Comparison of ENCODE assay signal across 18 mouse cellular contexts in genomic region chr4:130918805-130919749, GRCm38 (mm10). TPM values are rescaled to one million over a fixed set of nuclear protein-coding genes. Genes with fewer than 3 reads are reported as not detected.
A peak's percentile ranks its signal among the peaks of the same experiment; 100 is the strongest.
DNase-seq lines count a peak whose midpoint lies in the region; ATAC-seq and TF ChIP-seq lines count a peak whose summit lies in the region.
"Had no signal": no experiment of that assay in that cellular context is flagged by ENCODE, and none has a peak within 500 bp of the region (broad histone marks: within the 10 kb centered on the region; RNA-seq: fewer than 3 reads in every experiment).

No protein-coding gene starts in this region.

- H3K4me1 ChIP-seq in lung, postnatal 0 days (ENCODE audit: insufficient read depth, low read depth, low read length): no peaks in the 10 kb centered on the region
- H3K4me1 ChIP-seq in lung, adult 2 months (ENCODE audit: control insufficient read depth, insufficient read depth, low read length): no peaks in the 10 kb centered on the region; the same call in 1 of the 2 replicates
- peaks cover 91% of the 10 kb centered on the region for H3K4me1 ChIP-seq in G1E (ENCODE audit: insufficient read depth, low read depth, low read length)
- H3K4me1 ChIP-seq in embryonic facial prominence, embryonic 10.5 days: peaks cover 64% of the 10 kb centered on the region
- H3K4me1 ChIP-seq in forebrain, postnatal 0 days (ENCODE audit: insufficient read depth): no peaks in the 10 kb centered on the region

- H3K9ac ChIP-seq in lung, postnatal 0 days (replicated peaks; ENCODE audit: low read depth): no peak overlapping the region
- H3K9ac ChIP-seq in forebrain, postnatal 0 days: no peak overlapping the region
- H3K9ac ChIP-seq: lung, embryonic 15.5 days had no signal

- no peaks in the 10 kb centered on the region for H3K36me3 ChIP-seq in lung, postnatal 0 days (ENCODE audit: insufficient read depth, low read length)
- peaks cover 92% of the 10 kb centered on the region for H3K36me3 ChIP-seq in G1E (replicated peaks)
- H3K36me3 ChIP-seq in embryonic facial prominence, embryonic 10.5 days (replicated peaks): no peaks in the 10 kb centered on the region
- H3K36me3 ChIP-seq in forebrain, postnatal 0 days (ENCODE audit: insufficient read depth): no peaks in the 10 kb centered on the region
- H3K36me3 ChIP-seq: lung, embryonic 15.5 days had no signal

- 66% methylated on average over 9 of the region's 10 CpGs for WGBS in lung, postnatal 0 days
- 62% methylated on average over 10 of the region's 10 CpGs for WGBS in lung, adult 2 months
- 70% methylated on average over 10 of the region's 10 CpGs for WGBS in embryonic facial prominence, embryonic 10.5 days
- WGBS in forebrain, postnatal 0 days: 65% methylated on average over 10 of the region's 10 CpGs

- TF ChIP-seq CTCF in lung, postnatal 0 days (IDR thresholded peaks at IDR 0.05): no peak
- TF ChIP-seq CTCF in lung, adult 2 months (IDR thresholded peaks at IDR 0.05; ENCODE audit: insufficient read depth, low read length): no peak
- no peak for TF ChIP-seq CTCF in G1E (IDR thresholded peaks at IDR 0.05; ENCODE audit: low read depth, low read length)
- TF ChIP-seq CTCF in forebrain, postnatal 0 days (IDR thresholded peaks at IDR 0.05; ENCODE audit: low read depth): no peak

- no peaks in the 10 kb centered on the region for H3K27me3 ChIP-seq in lung, postnatal 0 days (replicated peaks; ENCODE audit: insufficient read depth, low read length)
- no peaks in the 10 kb centered on the region for H3K27me3 ChIP-seq in G1E (ENCODE audit: insufficient read depth, low read length)
- no peaks in the 10 kb centered on the region for H3K27me3 ChIP-seq in embryonic facial prominence, embryonic 10.5 days (replicated peaks; ENCODE audit: low read depth, poor library complexity, severe bottlenecking)
- H3K27me3 ChIP-seq in forebrain, postnatal 0 days (ENCODE audit: insufficient read depth, low read length): no peaks in the 10 kb centered on the region
- H3K27me3 ChIP-seq: lung, embryonic 15.5 days; Patski had no signal

- no peak overlapping the region for H3K4me3 ChIP-seq in lung, postnatal 0 days (ENCODE audit: low read depth, low read length)
- H3K4me3 ChIP-seq in lung, adult 2 months (replicated peaks; ENCODE audit: extremely low read depth, low read depth, low read length): no peak overlapping the region
- H3K4me3 ChIP-seq in G1E (ENCODE audit: low read depth, low read length): peak overlapping the region; percentile 63; the same call in 1 of the 2 replicates
- no peak overlapping the region for H3K4me3 ChIP-seq in embryonic facial prominence, embryonic 10.5 days
- H3K4me3 ChIP-seq in forebrain, postnatal 0 days (ENCODE audit: low read depth, low read length): no peak overlapping the region
- H3K4me3 ChIP-seq: lung, embryonic 15.5 days; myocyte had no signal

- ATAC-seq in cerebellum, adult (ENCODE audit: insufficient number of reproducible peaks, low FRiP score, low TSS enrichment): no peak
- peak; percentile 48 for ATAC-seq in lung, postnatal 0 days
- ATAC-seq in G1E (ENCODE audit: extremely low read depth, insufficient number of reproducible peaks, low FRiP score, poor library complexity, severe bottlenecking): no peak
- peak; percentile 34; the same call in 1 of the 2 replicates for ATAC-seq in megakaryocyte, adult 5-6 weeks (ENCODE audit: poor library complexity, severe bottlenecking)
- ATAC-seq in forebrain, postnatal 0 days: no peak
- ATAC-seq: intestine, embryonic 16.5 days; Patski had no signal

- no peak overlapping the region for H3K27ac ChIP-seq in lung, postnatal 0 days (ENCODE audit: low read length)
- no peak overlapping the region; the same call in 1 of the 2 replicates for H3K27ac ChIP-seq in embryonic facial prominence, embryonic 10.5 days (replicated peaks)
- no peak overlapping the region for H3K27ac ChIP-seq in forebrain, postnatal 0 days (ENCODE audit: low read depth, low read length)
- H3K27ac ChIP-seq: lung, embryonic 15.5 days had no signal

- no peak overlapping the region for H3K4me2 ChIP-seq in lung, postnatal 0 days (replicated peaks; ENCODE audit: low read depth, low read length)
- H3K4me2 ChIP-seq in forebrain, postnatal 0 days (ENCODE audit: low read depth): no peak overlapping the region
- H3K4me2 ChIP-seq: lung, embryonic 15.5 days had no signal

- no peak for TF ChIP-seq POLR2A in lung, adult 2 months (IDR thresholded peaks at IDR 0.05; ENCODE audit: borderline replicate concordance, extremely low read depth, low read depth, low read length)

- 0 out of 2 replicates have a peak, but pooled peaks have one; percentile 6 for TF ChIP-seq EP300 in lung, postnatal 0 days (IDR thresholded peaks at IDR 0.05)

- DNase-seq in cerebellum, postnatal 14 days: peak; percentile 29 to 31
- DNase-seq in lung, postnatal 0 days (ENCODE audit: low spot score): peak; percentile 27
- no peak for DNase-seq in lung, adult 2 months
- no peak for DNase-seq in G1E (ENCODE audit: low spot score)
- no peak for DNase-seq in embryonic facial prominence, embryonic 10.5 days (ENCODE audit: low spot score)
- DNase-seq in forebrain, postnatal 0 days: no peak
- DNase-seq: adrenal gland, postnatal 36 days; cerebellum, adult 2 months; gastrocnemius, postnatal 10 days; kidney, postnatal 36 days had no signal

- H3K9me3 ChIP-seq in lung, postnatal 0 days (ENCODE audit: low read length): no peaks in the 10 kb centered on the region
- no peaks in the 10 kb centered on the region for H3K9me3 ChIP-seq in G1E (replicated peaks)
- H3K9me3 ChIP-seq in embryonic facial prominence, embryonic 10.5 days: no peaks in the 10 kb centered on the region
- no peaks in the 10 kb centered on the region for H3K9me3 ChIP-seq in forebrain, postnatal 0 days (ENCODE audit: low read length)
- H3K9me3 ChIP-seq: lung, embryonic 15.5 days had no signal

RNA-seq across cellular contexts. Expression of gene Laptm5, which starts 6.2 kb away (rescaled TPM):
- polyA plus RNA-seq in lung, postnatal 0 days (2015; fragmentation: Nextera tagmentation; extraction: Ambion mirVana): 88.8 and 98.8 TPM in 2 replicates
- 258 and 317 TPM in 2 replicates for polyA plus RNA-seq in lung, adult 2 months (2012; rRNA removed)
- total RNA-seq in G1E (2014; fragmentation: Nextera tagmentation) (717 and 822 TPM in 2 replicates), G1E (2017) (184 and 222 TPM in 2 replicates)
- 540 and 565 TPM in 2 replicates for polyA plus RNA-seq in G1E (2012)
- total RNA-seq in megakaryocyte, adult 5-6 weeks (2015): 1,039 and 1,095 TPM in 2 replicates
- total RNA-seq in megakaryocyte, adult 5-6 weeks (2017): 312 and 362 TPM in 2 replicates
- 13.0 and 16.4 TPM in 2 replicates for polyA plus RNA-seq in embryonic facial prominence, embryonic 10.5 days (2016; fragmentation: Nextera tagmentation; extraction: Ambion mirVana)
- total RNA-seq in forebrain, postnatal 0 days (2014; rRNA removed): 17.5 and 25.5 TPM in 2 replicates
- polyA plus RNA-seq in forebrain, postnatal 0 days (2015; fragmentation: Nextera tagmentation; extraction: Ambion mirVana): 30.2 and 34.3 TPM in 2 replicates
- polyA plus RNA-seq: Patski had no signal

RNA-seq across cellular contexts. Expression of gene Matn1, which starts 25.1 kb away (rescaled TPM):
- not detected in 2 replicates for polyA plus RNA-seq in lung, postnatal 0 days (2015; fragmentation: Nextera tagmentation; extraction: Ambion mirVana)
- 0.14 TPM in 1 of 2 replicates, not detected in the other for polyA plus RNA-seq in lung, adult 2 months (2012; rRNA removed)
- total RNA-seq in G1E (2014; fragmentation: Nextera tagmentation): 0.98 TPM in 1 of 2 replicates, not detected in the other
- 0.60 and 1.1 TPM in 2 replicates for total RNA-seq in G1E (2017)
- polyA plus RNA-seq in G1E (2012): 0.30 and 0.79 TPM in 2 replicates
- total RNA-seq in megakaryocyte, adult 5-6 weeks (2015): not detected in 2 replicates
- not detected in 2 replicates for total RNA-seq in megakaryocyte, adult 5-6 weeks (2017)
- polyA plus RNA-seq in embryonic facial prominence, embryonic 10.5 days (2016; fragmentation: Nextera tagmentation; extraction: Ambion mirVana): 0.11 TPM in 1 of 2 replicates, not detected in the other
- total RNA-seq in forebrain, postnatal 0 days (2014; rRNA removed): 0.24 and 0.38 TPM in 2 replicates
- polyA plus RNA-seq in forebrain, postnatal 0 days (2015; fragmentation: Nextera tagmentation; extraction: Ambion mirVana): 0.16 and 0.27 TPM in 2 replicates
- total RNA-seq: adrenal gland, postnatal 36 days had no signal
- polyA plus RNA-seq: forebrain, embryonic 11.5 days; heart, embryonic 14.5 days; intestine, embryonic 16.5 days; myocyte; Patski had no signal

Comparison
In these comparisons a context has a peak if more than half of its experiments do, and no peak if none do; other contexts are left out.
1. DNase-seq: peak in cerebellum, postnatal 14 days (2 of 2) and lung, postnatal 0 days (single experiment); none in lung, adult 2 months (single experiment), G1E (single experiment), embryonic facial prominence, embryonic 10.5 days (single experiment) and forebrain, postnatal 0 days (single experiment).
2. ATAC-seq: peak in lung, postnatal 0 days (single experiment) and megakaryocyte, adult 5-6 weeks (single experiment); none in cerebellum, adult (single experiment), G1E (single experiment) and forebrain, postnatal 0 days (single experiment).